Mouse (Mus musculus) MEL (cell line): ENCODE measurements around the gene Dda1. TPM values are rescaled to one million over a fixed set of nuclear protein-coding genes. Genes with fewer than 3 reads are reported as not detected.
A peak's percentile ranks its signal among the peaks of the same experiment; 100 is the strongest.

ENCODE experiments used
- DNase-seq: peaks from one replicate; pipeline ENCODE4 v3.0.0; 2011; ENCODE audit warnings: low read depth, low spot score
- H3K27ac ChIP-seq: 2 replicates; pipeline ENCODE4 v1.5.1; 2012; ENCODE audit warnings: low read depth, mild to moderate bottlenecking, control low read depth, low read length, moderate library complexity; ENCODE audit not compliant: control insufficient read depth
- H3K27me3 ChIP-seq, 2 experiments: fragments of 150-350 bp in 1 of 2; sonication (generic) in 1 of 2; 2 replicates each; pipeline ENCODE4 v1.6.1; 2012; ENCODE audit warnings: low read length in 2 of 2, mild to moderate bottlenecking in 2 of 2, improper control_type of control experiment in 1 of 2, moderate library complexity in 1 of 2; ENCODE audit not compliant: insufficient read depth in 2 of 2, control insufficient read depth in 1 of 2
- H3K36me3 ChIP-seq, 2 experiments: 2 replicates each; pipeline ENCODE4 v1.6.1; 2012 to 2014; ENCODE audit warnings: low read length in 2 of 2, improper control_type of control experiment in 1 of 2, inconsistent platforms in 1 of 2, mild to moderate bottlenecking in 1 of 2; ENCODE audit not compliant: insufficient read depth in 2 of 2, control insufficient read depth in 1 of 2
- H3K4me1 ChIP-seq, 2 experiments: fragments of 150-350 bp in 1 of 2; sonication (generic) in 1 of 2; 2 replicates each; pipeline ENCODE4 v1.6.1; 2012; ENCODE audit warnings: low read length in 2 of 2, improper control_type of control experiment in 1 of 2, mild to moderate bottlenecking in 1 of 2; ENCODE audit not compliant: insufficient read depth in 2 of 2, control insufficient read depth in 1 of 2
- H3K4me3 ChIP-seq, 2 experiments: fragments of 150-350 bp in 1 of 2; sonication (generic) in 1 of 2; 2 replicates each; pipeline ENCODE4 v1.5.1; 2012; ENCODE audit warnings: low read depth in 2 of 2, low read length in 2 of 2, mild to moderate bottlenecking in 2 of 2, moderate library complexity in 2 of 2, control low read depth in 1 of 2, improper control_type of control experiment in 1 of 2; ENCODE audit not compliant: control insufficient read depth in 1 of 2, insufficient read depth in 1 of 2
- H3K79me2 ChIP-seq: 2 replicates; pipeline ENCODE4 v1.6.1; 2012; ENCODE audit warnings: mild to moderate bottlenecking, low read length, moderate library complexity; ENCODE audit not compliant: control insufficient read depth, poor library complexity, insufficient read depth
- H3K9ac ChIP-seq: 2 replicates; pipeline ENCODE4 v1.6.1; 2012; ENCODE audit warnings: low read depth, mild to moderate bottlenecking, control low read depth, low read length, moderate library complexity; ENCODE audit not compliant: control insufficient read depth, poor library complexity, severe bottlenecking
- H3K9me3 ChIP-seq: fragments of 150-350 bp; sonication (generic); replicated peaks from 2 replicates; pipeline ENCODE4 v1.6.1; 2012; ENCODE audit warnings: mild to moderate bottlenecking, low read length, improper control_type of control experiment, moderate library complexity; ENCODE audit not compliant: insufficient read depth
- BHLHE40 ChIP-seq: IDR thresholded peaks from 2 replicates; pipeline ENCODE4 v1.6.1; 2012; ENCODE audit warnings: low read depth, mild to moderate bottlenecking, inconsistent platforms, low read length, improper control_type of control experiment, borderline replicate concordance
- CHD1 ChIP-seq: IDR thresholded peaks from 2 replicates; pipeline ENCODE4 v1.6.1; 2012; ENCODE audit warnings: low read depth, mild to moderate bottlenecking, inconsistent platforms, low read length, improper control_type of control experiment
- CTCF ChIP-seq, 3 experiments: IDR thresholded peaks in 2 of 3; conservative IDR thresholded peaks in 1 of 3; 2 replicates each; pipeline ENCODE4 v1.5.1; 2011 to 2012; ENCODE audit warnings: low read length in 3 of 3, low read depth in 2 of 3, mild to moderate bottlenecking in 2 of 3, improper control_type of control experiment in 1 of 3, inconsistent platforms in 1 of 3, mixed read lengths in 1 of 3, moderate library complexity in 1 of 3; ENCODE audit not compliant: control insufficient read depth in 1 of 3, insufficient read depth in 1 of 3, poor library complexity in 1 of 3, severe bottlenecking in 1 of 3
- ELF1 ChIP-seq: IDR thresholded peaks from 2 replicates; pipeline ENCODE4 v1.6.1; 2014; ENCODE audit warnings: low read depth, mild to moderate bottlenecking, inconsistent platforms, low read length, improper control_type of control experiment, moderate library complexity
- EP300 ChIP-seq, 2 experiments: IDR thresholded peaks; 2 replicates each; pipeline ENCODE4 v1.6.1; 2011; ENCODE audit warnings: improper control_type of control experiment in 2 of 2, low read length in 2 of 2, low read depth in 1 of 2, mild to moderate bottlenecking in 1 of 2
- ETS1 ChIP-seq: IDR thresholded peaks from 2 replicates; pipeline ENCODE4 v1.6.1; 2012; ENCODE audit warnings: low read depth, mild to moderate bottlenecking, inconsistent platforms, low read length, improper control_type of control experiment, moderate library complexity
- GABPA ChIP-seq: IDR thresholded peaks from 2 replicates; pipeline ENCODE4 v1.6.1; 2012; ENCODE audit warnings: low read depth, mild to moderate bottlenecking, inconsistent platforms, low read length, improper control_type of control experiment, moderate library complexity
- HCFC1 ChIP-seq: IDR thresholded peaks from 2 replicates; pipeline ENCODE4 v1.6.1; 2012; ENCODE audit warnings: low read depth, mild to moderate bottlenecking, inconsistent platforms, low read length, improper control_type of control experiment, moderate library complexity
- MAFK ChIP-seq: IDR thresholded peaks from 2 replicates; pipeline ENCODE4 v1.6.1; 2011; ENCODE audit warnings: low read depth, mild to moderate bottlenecking, low read length, improper control_type of control experiment, borderline replicate concordance
- MAZ ChIP-seq: IDR thresholded peaks from 2 replicates; pipeline ENCODE4 v1.6.1; 2012; ENCODE audit warnings: low read depth, mild to moderate bottlenecking, inconsistent platforms, low read length, improper control_type of control experiment
- MXI1 ChIP-seq: IDR thresholded peaks from 2 replicates; pipeline ENCODE4 v1.6.1; 2011; ENCODE audit warnings: mild to moderate bottlenecking, low read depth, low read length, improper control_type of control experiment
- MYC ChIP-seq: IDR thresholded peaks from 2 replicates; pipeline ENCODE4 v1.6.1; 2011; ENCODE audit warnings: low read depth, mild to moderate bottlenecking, low read length, improper control_type of control experiment, moderate library complexity
- NELFE ChIP-seq: IDR thresholded peaks from 2 replicates; pipeline ENCODE4 v1.6.1; 2011; ENCODE audit warnings: low read depth, low read length, improper control_type of control experiment
- POLR2A ChIP-seq, 2 experiments: IDR thresholded peaks; 2 replicates each; pipeline ENCODE4 v1.6.1; 2011 to 2012; ENCODE audit warnings: low read length in 2 of 2, mild to moderate bottlenecking in 2 of 2, control low read depth in 1 of 2, improper control_type of control experiment in 1 of 2, low read depth in 1 of 2, moderate library complexity in 1 of 2; ENCODE audit not compliant: control insufficient read depth in 1 of 2, insufficient read depth in 1 of 2, poor library complexity in 1 of 2
- POLR2AphosphoS2 ChIP-seq: IDR thresholded peaks from 2 replicates; pipeline ENCODE4 v1.6.1; 2011; ENCODE audit warnings: low read length, improper control_type of control experiment
- RCOR1 ChIP-seq: IDR thresholded peaks from 2 replicates; pipeline ENCODE4 v1.6.1; 2012; ENCODE audit warnings: low read depth, mild to moderate bottlenecking, inconsistent platforms, low read length, improper control_type of control experiment
- SMC3 ChIP-seq: IDR thresholded peaks from 2 replicates; pipeline ENCODE4 v1.6.1; 2011; ENCODE audit warnings: low read depth, low read length, improper control_type of control experiment
- TCF12 ChIP-seq: IDR thresholded peaks from 2 replicates; pipeline ENCODE4 v1.6.1; 2014; ENCODE audit warnings: low read depth, mild to moderate bottlenecking, inconsistent platforms, low read length, improper control_type of control experiment, moderate library complexity
- USF2 ChIP-seq, 2 experiments: IDR thresholded peaks; 2 replicates each; pipeline ENCODE4 v1.6.1; 2011 to 2012; ENCODE audit warnings: improper control_type of control experiment in 2 of 2, low read length in 2 of 2, borderline replicate concordance in 1 of 2, inconsistent platforms in 1 of 2, low read depth in 1 of 2, mild to moderate bottlenecking in 1 of 2; ENCODE audit not compliant: insufficient read depth in 1 of 2
- ZC3H11A ChIP-seq: IDR thresholded peaks from 2 replicates; pipeline ENCODE4 v1.6.1; 2012; ENCODE audit warnings: low read depth, mild to moderate bottlenecking, inconsistent platforms, low read length, improper control_type of control experiment
- ZMIZ1 ChIP-seq: IDR thresholded peaks from 2 replicates; pipeline ENCODE4 v1.6.1; 2012; ENCODE audit warnings: low read depth, mild to moderate bottlenecking, inconsistent platforms, low read length, improper control_type of control experiment, moderate library complexity
- ZNF384 ChIP-seq: IDR thresholded peaks from 2 replicates; pipeline ENCODE4 v1.6.1; 2012; ENCODE audit warnings: low read depth, mild to moderate bottlenecking, inconsistent platforms, low read length, improper control_type of control experiment
- polyA plus RNA-seq, 2 experiments: library from polyadenylated mRNA; stranded (reverse) in 1 of 2; unstranded in 1 of 2; fragments of >175 nt in 1 of 2; fragments of >200 nt in 1 of 2; gene quantifications; 2 replicates each; pipeline versions ENCODE4 v1.2.1 to v1.2.4; 2012; ENCODE audit warnings: low replicate concordance in 2 of 2, low read depth in 1 of 2; ENCODE audit not compliant: insufficient read length in 2 of 2, insufficient read depth in 1 of 2, missing spikeins in 1 of 2
- total RNA-seq: library from RNA; depleted of rRNA; stranded (reverse); fragments of 300-350 nt; gene quantifications from 2 replicates; pipeline ENCODE4 v1.2.3, GENCODE M21; 2012

Dda1 gene
- total and polyA plus RNA-seq, 3 experiments: 59.6 to 110 TPM; not detected in 1

GRCm38 (mm10) chr8:71511644-71512043 is 42.6 kb downstream of the Dda1 start, which contains the start of gene Plvap (continued):
- TF ChIP-seq USF2 (IDR thresholded peaks at IDR 0.05; ENCODE audit: borderline replicate concordance in 1 of 2, insufficient read depth in 1 of 2, low read depth in 1 of 2, low read length in 2 of 2) (no peak), POLR2AphosphoS2 (no peak), ETS1 (peak; percentile 20; the same call in 1 of the 2 replicates), NELFE (0 out of 2 replicates have a peak, but pooled peaks have one; percentile 22), POLR2A (IDR thresholded peaks at IDR 0.05; ENCODE audit: control insufficient read depth in 1 of 2, insufficient read depth in 1 of 2, low read depth in 1 of 2, low read length in 2 of 2, poor library complexity in 1 of 2) (peak; percentile 49 to 57; a peak in 1 of 4 replicates), TCF12 (peak; percentile 87), BHLHE40 (no peak), MAZ (peak; percentile 72; the same call in 1 of the 2 replicates), EP300 (IDR thresholded peaks at IDR 0.05; ENCODE audit: low read depth in 1 of 2, low read length in 2 of 2) (peak; percentile 76 to 91)

DNA sequence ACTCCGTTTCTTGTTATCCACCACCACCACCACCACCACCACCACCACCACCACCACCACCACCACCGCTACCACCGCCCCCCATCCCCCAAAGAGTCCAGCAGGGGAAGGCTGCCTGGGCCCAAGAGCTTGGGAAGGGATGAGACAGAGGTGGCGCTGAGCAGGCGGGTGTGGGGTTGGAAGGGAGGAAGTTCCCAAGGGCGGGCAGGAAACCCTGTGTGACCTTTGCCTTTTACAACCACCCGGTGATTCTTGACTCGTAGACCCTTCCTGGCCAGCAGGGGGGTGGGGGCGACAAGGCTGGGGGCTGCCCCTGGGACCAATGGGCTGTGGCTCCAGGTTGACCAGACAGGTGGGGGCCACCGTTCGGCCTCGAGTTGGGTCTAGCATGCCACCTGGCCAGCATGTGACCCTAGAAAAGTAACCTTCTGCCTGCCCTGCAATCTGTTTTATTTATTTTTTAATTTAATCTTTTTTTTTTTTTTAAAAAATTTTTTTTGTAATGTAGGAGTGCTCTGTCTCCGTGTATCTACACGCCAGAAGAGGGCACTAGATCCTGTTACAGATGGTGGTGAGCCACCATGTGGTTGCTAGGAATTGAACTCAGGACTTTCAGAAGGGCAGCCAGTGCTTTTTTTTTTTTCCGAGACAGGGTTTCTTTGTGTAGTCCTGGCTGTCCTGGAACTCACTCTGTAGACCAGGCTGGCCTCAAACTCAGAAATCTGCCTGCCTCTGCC is 44.2 kb downstream of the Dda1 start:
- peaks cover 0 to 3% of the 10 kb centered on the region in 2 experiments; a peak in 1 of 4 replicates for H3K36me3 ChIP-seq
- H3K27ac ChIP-seq: no peak overlapping the region
- DNase-seq: no peak
- no peak overlapping the region for H3K9ac ChIP-seq
- peaks cover 2 to 19% of the 10 kb centered on the region in 2 experiments; a peak in 3 of 4 replicates for H3K4me1 ChIP-seq
- peaks cover 0 to 2% of the 10 kb centered on the region in 2 experiments; a peak in 1 of 4 replicates for H3K27me3 ChIP-seq
- TF ChIP-seq MAFK (no peak), CHD1 (no peak), CTCF (IDR thresholded peaks at IDR 0.05 in 2 of 3, conservative IDR thresholded peaks at IDR 0.05 in 1 of 3; ENCODE audit: control insufficient read depth in 1 of 3, insufficient read depth in 1 of 3, low read depth in 2 of 3, low read length in 3 of 3, poor library complexity in 1 of 3, severe bottlenecking in 1 of 3) (peak in 2 of 3 experiments; percentile 27 to 30; a peak in 3 of 6 replicates), GABPA (no peak), MYC (0 out of 2 replicates have a peak, but pooled peaks have one; percentile 25), ZC3H11A (no peak), ZMIZ1 (no peak), RCOR1 (no peak), HCFC1 (no peak), MXI1 (no peak), ZNF384 (0 out of 2 replicates have a peak, but pooled peaks have one; percentile 16), ELF1 (no peak), SMC3 (peak; percentile 19; the same call in 1 of the 2 replicates)
- H3K79me2 ChIP-seq: peaks cover 3% of the 10 kb centered on the region
- no peak overlapping the region for H3K4me3 ChIP-seq
- H3K9me3 ChIP-seq: no peaks in the 10 kb centered on the region
